Mouse (Mus musculus) myocyte (in vitro differentiated cells): ENCODE results near the gene Timp2.

Experiments used
- E2F4 ChIP-seq: IDR thresholded peaks from one replicate; pipeline ENCODE4 v1.6.1; 2011; ENCODE audit warnings: mild to moderate bottlenecking, control low read depth, moderate library complexity; ENCODE audit not compliant: insufficient read depth
- MYOD1 ChIP-seq, 3 experiments: IDR thresholded peaks; one replicate each; pipeline ENCODE4 v1.6.1; 2011; ENCODE audit warnings: control low read depth in 2 of 3, low read depth in 2 of 3, mild to moderate bottlenecking in 2 of 3, moderate library complexity in 1 of 3; ENCODE audit not compliant: insufficient read length in 2 of 3, control insufficient read depth in 1 of 3
- MYOG ChIP-seq, 3 experiments: IDR thresholded peaks; one replicate each; pipeline ENCODE4 v1.6.1; 2011; ENCODE audit warnings: control low read depth in 2 of 3, low read depth in 2 of 3, mild to moderate bottlenecking in 2 of 3; ENCODE audit not compliant: insufficient read length in 2 of 3, control insufficient read depth in 1 of 3, insufficient read depth in 1 of 3
- POLR2A ChIP-seq: IDR thresholded peaks from one replicate; pipeline ENCODE4 v1.6.1; 2011; ENCODE audit warnings: low read depth, mild to moderate bottlenecking, control low read depth, moderate library complexity; ENCODE audit not compliant: insufficient read length
- POLR2AphosphoS2 ChIP-seq: IDR thresholded peaks from one replicate; pipeline ENCODE4 v1.6.1; 2011; ENCODE audit warnings: low read depth, control low read depth; ENCODE audit not compliant: insufficient read length
- REST ChIP-seq: IDR thresholded peaks from one replicate; pipeline ENCODE4 v1.6.1; 2011; ENCODE audit warnings: mild to moderate bottlenecking, control low read depth, moderate library complexity; ENCODE audit not compliant: insufficient read depth, insufficient read length
- TCF12 ChIP-seq: IDR thresholded peaks from one replicate; pipeline ENCODE4 v1.6.1; 2011; ENCODE audit warnings: mild to moderate bottlenecking, control low read depth; ENCODE audit not compliant: poor library complexity, insufficient read depth, severe bottlenecking
- USF1 ChIP-seq: IDR thresholded peaks from one replicate; pipeline ENCODE4 v1.6.1; 2011; ENCODE audit warnings: low read depth, mild to moderate bottlenecking, control low read depth, moderate library complexity

DNA sequence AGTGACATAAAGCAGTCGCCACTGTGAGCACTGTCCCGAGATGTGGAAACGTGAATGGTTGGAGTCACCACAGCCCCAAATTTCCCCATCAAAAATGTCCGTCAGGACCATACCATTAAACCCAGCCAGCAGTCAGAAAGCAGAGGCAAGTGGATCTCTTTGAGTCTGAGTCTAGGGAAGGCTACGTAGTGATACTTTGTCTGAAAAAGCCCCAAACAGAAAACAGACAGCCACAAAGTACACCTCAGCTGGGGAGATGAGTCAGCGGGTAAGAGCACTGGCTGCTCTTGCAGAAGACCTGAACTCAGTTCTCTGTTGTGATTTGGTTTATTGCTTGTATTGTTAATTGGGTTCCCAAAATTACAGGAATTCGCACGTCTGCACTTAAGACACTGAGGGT lies 11.0 kb upstream of the Timp2 start:
- TF ChIP-seq E2F4 (no peak), POLR2A (no peak), REST (no peak), POLR2AphosphoS2 (no peak), USF1 (no peak), TCF12 (no peak), MYOG (IDR thresholded peaks at IDR 0.05; ENCODE audit: control insufficient read depth in 1 of 3, insufficient read depth in 1 of 3, insufficient read length in 2 of 3, low read depth in 2 of 3) (no peak), MYOD1 (IDR thresholded peaks at IDR 0.05; ENCODE audit: control insufficient read depth in 1 of 3, insufficient read length in 2 of 3, low read depth in 2 of 3) (no peak)
